Mouse (Mus musculus): ENCODE results near the gene Tmem176b.
"Not testable (repeated sequence)": the region's sequence is repeated elsewhere in the genome, so short reads cannot be mapped to it uniquely, and the experiment has no call there.

Tmem176b gene

DNA sequence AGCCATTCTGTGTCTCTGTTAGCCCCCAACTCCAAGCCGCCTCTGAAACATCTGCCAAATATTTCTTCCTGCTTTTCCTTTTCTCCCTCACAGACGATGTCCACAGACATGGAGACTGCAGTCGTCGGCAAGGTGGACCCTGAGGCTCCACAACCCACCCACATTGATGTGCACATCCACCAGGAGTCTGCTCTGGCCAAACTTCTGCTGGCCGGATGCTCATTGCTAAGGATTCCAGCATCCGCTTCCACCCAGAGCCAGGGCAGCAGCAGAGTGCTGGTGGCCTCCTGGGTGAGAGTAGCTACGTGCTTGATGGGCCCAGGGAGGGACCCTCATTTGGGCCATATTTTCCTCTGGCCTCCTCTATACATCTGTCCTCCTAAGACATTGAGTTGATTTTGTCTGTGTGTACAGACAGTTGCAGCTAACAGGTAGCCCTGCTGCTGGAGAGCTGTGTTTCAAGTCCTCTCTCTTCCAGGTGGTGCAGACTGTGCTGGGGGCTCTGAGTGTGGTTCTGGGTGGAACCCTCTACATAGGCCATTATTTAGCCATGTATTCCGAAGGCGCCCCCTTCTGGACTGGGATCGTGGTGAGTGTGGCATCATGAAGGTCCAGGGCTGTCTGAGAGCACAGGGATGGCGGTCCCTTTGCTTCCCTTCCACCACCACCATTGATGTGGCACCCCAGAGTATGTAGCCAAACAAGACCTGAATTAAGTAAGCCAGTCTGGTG lies 981 bp upstream of the Tmem176b start:
- DNase-seq (ENCODE audit: low spot score in 2 of 2): no peak

DNA sequence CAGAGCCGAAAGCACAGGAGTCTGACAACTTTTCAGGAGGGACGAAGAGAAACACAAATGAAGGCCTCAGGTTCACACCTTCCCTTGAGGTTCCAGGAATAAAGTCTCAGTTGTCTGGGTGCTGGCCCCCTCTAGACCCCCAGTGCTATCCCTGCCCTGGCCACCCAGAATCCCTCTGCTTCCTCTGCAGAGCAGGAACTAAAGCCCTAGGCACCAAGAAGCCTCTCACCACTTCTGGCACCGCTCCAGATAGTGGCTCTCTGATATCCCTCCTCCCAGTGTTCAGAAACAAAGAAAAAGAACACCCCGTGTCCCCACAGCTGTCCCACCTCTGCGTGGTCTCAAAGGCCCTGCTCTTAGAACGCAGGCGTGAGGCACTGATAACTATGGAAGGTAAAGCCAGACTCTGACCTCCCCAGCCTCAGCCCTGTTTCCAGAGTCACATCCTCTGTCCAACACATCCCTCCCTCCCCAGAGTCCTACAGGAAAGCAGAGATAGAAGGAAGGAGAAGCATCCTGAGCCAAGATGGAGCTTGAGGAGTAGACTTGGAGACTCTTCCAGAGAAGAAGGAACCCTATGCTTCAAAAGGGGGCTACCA lies 826 bp downstream of the Tmem176b start, which contains the start of gene Tmem176a:
Gene Tmem176a, plus strand, starts transcription at position 549 of the 599 bp plus-strand sequence.
- peak in 1 of 2 experiments; percentile 42 for DNase-seq (ENCODE audit: low spot score in 2 of 2)

DNA sequence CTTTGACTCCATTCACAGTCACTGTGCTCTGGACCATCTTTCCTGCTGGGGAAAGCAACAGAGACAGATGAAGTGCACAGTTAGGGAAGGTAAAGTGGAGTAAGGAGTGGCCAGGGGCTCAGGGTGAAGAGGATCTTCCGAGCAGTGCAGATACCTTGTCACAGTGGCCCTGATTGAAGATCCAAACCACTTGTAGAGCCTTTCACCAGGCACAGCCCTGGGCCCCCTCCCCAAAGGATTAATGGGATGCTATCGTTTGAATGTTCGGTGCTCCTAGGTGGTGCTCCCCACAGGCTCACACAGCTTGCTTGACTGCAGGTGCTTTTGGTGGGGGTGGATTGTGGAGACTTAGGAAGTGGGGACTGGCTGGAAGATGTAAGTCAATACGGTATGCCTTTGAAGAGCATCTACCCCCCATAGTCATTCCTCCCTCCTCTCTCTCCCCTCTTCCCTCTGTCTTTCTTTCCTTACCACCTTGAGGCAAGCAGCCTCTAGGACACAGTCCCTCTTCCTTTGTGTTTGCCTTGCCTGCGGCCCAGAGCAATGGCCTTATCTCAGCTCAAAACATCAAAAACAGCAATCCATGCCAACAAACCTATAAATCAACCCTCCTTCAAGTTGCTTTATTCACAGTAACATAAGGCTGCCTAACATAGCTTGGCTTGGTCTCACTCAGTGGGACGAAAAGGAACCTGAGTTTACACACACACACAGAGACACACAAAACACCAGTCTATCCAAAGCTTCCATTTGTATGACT lies 2.8 kb downstream of the Tmem176b start:
- peak in 1 of 2 experiments; percentile 39 for DNase-seq (ENCODE audit: low spot score in 2 of 2)

DNA sequence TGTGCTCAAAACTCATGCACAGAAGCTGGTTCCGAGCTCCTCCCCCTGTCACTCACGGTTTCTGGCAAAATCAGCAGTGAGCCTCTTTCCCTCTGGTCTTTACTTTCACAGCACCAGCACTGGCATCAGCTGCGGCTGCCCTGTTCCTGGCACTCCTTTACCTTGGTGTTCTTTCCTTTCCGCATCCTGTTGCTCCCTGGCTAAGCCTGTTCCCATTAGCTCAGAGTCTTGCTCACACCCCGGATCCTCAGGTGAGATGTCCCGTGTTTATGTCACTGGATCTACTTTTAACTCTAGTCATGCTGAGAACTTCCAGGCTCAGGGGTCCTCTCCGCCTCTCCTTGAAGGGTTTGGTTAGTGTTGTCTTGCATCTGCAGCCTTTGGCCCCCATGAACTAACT lies 3.8 kb downstream of the Tmem176b start:
- DNase-seq (ENCODE audit: low spot score in 2 of 2): peak in 1 of 2 experiments; percentile 55

DNA sequence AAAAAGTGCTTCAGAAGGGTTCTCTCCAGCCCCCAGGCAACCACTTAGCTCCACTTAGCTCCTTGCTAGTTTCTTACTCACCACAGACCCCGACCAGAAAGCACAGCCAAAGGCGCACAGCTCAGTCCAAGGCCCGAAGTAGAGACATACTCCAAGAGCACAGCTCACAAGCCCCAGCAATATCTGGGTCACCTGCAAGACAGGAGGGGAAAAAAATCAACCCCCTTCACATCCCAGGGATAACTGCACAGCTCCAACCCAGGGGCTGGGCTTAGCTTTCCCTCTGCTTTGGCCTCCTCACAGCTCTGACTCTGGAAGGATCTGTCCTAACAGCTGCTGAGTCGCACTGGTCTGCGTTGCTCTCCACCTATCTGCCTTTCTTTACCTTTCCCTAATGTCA lies 5.2 kb downstream of the Tmem176b start:
- peak in 1 of 2 experiments; percentile 44 for DNase-seq (ENCODE audit: low spot score in 2 of 2)

DNA sequence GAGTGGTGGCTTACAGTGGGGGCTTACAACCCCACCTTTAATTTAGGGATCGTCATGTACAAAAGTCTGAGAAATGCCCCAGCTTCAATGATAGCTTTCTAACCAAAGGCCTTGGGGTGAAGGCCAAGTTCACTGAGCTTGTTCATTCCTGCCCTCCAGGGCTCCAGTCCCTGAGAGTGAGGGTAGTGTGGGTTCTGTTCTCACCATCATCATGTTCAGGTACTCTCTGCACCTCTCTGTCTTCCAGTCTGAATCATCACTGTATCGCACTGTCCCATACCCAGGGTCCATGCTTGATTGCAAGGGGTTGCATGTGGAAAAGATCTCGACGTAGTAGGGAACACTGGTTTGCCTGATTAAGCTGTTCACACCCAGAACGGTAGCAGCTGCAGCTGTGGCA lies 6.1 kb downstream of the Tmem176b start:
- peak in 1 of 2 experiments; percentile 54 for DNase-seq (ENCODE audit: low spot score in 2 of 2)

DNA sequence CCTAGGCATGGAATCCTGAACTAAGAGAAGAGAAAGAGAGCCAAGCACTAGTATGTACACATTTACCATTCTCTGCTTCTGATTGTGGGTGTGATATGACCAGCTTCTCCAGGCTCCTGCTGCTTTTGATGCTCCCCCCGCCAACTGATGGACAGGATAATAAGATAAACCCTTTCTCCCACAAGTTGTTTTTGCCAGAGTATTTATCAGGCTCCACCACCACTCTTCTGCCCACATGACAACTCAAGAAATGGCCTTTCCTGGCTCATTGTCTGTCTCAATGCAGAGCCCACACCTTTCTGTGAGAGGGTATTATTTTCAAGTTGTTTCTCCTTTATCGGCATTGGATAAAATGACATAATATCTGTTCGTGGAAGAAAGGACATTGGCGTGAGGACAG lies 7.8 kb downstream of the Tmem176b start:
- peak; percentile 10 to 12 for DNase-seq (ENCODE audit: low spot score in 2 of 2)

DNA sequence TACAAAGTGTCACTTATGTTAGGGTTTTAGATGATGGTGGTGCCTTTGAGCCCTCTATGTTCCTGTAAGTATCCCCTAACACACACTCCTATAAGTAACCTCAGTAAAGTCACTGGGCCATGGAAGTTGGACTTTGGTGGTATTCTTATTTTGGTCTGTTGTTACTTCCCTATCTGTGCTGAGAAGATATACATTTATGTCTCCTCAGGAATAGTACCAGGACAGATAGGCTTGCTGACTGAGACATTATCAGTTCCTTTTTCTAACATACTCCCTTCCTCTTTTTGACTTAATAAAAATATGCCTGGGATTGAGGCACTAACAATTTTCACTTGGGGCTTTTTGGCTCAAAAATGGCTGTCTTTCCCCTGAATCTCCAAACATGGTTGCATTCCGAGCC lies 8.9 kb downstream of the Tmem176b start:
- DNase-seq (ENCODE audit: low spot score in 2 of 2): no peak

DNA sequence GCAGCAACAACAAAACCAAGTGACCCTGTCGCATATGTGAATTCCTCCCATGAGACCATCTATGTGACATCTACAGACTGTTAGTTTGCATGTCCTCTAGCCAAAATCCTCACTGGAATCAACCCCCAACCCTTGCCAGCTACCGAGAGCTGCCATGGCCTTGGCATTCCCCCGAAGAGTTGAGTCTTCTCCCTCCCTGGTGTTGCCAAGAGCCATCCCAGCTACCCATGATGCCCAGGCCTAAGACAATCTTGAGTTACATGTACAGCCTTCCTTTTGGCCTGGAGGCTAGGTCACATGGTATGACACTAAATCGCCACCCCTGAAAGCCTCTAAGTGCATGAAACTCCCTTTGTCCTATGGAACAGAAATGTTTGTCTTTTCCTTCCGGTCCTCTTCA lies 10.2 kb downstream of the Tmem176b start:
- peak in 1 of 2 experiments; percentile 35 for DNase-seq (ENCODE audit: low spot score in 2 of 2)

DNA sequence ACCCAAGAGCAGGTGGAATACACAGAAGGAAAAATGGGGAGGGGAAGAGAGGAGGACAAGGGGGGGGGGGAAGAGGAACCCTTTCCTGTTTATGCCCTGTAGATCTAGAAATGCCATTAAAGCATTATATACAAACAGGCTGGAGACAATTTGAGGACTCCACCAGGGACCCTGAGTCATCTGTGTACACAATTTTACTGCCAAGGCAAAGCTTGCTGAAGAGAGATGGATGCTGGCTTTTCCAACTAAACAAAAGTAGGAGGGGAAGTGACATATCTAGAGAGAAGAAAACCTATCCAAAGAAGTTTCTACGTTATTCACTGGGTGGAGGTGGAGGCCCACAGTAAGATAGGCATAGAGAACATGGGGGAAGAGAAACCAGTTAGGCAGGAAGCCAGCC lies 11.1 kb downstream of the Tmem176b start:
- peak in 1 of 2 experiments; percentile 19 for DNase-seq (ENCODE audit: low spot score in 2 of 2)

DNA sequence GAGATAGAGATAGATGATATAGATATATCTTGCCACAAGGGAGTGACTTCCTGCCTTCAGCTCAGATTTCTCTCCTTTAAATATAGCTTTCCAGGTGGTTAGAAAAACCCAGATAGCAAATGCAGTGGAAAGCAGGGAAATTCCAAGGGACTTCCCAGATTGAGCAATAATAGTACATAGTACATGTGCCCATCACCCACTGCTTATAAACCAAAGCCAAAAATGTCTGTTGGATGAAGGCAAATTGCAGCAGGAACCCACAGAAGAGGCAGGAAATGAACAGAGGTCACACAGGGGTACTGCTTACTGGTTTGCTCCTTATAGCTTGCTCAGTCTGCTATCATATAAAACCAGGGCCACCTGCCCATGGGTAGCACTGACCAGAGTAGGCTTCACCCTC lies 11.6 kb downstream of the Tmem176b start:
- no peak for DNase-seq (ENCODE audit: low spot score in 2 of 2)

DNA sequence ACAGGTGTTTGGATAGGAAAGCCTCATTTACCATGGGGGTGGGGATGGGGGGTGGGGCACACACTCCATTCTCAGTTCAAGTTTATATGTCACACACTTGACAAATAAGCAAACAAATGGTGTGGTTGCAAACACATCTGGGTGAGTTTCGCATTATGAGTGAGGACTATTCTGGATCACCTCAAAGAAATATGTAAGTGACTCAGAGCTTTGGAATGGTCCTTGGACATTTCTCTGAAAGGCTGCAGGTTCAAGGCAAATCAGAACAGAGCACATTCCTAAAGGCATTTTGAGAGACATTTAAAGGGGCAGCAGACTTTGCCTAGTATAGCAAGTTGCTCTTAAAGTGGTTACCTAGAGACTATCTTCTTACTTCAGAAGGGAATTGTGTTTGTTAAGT lies 12.3 kb downstream of the Tmem176b start:
- DNase-seq (ENCODE audit: low spot score in 2 of 2): peak in 1 of 2 experiments; percentile 32

DNA sequence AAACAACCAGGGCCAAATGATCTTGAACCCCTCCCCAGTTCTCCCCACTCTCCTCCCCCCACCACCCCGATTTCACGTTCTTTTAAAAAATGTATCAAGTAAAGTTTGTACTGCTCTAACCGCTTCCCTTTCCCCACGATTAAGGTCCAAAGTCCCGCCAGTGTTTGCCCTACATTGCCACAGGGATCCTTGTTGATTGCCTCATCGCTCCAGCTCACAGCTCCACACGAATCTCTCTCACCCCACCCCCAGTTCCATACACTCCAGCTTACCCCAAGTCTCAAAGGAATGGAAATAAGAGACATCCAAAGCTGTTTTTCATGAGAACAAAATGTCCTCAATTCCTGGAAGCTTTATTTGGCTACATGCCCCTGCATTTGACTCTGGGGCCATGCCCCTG lies 16.3 kb downstream of the Tmem176b start:
- peak in 1 of 2 experiments; percentile 28 for DNase-seq (ENCODE audit: low spot score in 2 of 2)

DNA sequence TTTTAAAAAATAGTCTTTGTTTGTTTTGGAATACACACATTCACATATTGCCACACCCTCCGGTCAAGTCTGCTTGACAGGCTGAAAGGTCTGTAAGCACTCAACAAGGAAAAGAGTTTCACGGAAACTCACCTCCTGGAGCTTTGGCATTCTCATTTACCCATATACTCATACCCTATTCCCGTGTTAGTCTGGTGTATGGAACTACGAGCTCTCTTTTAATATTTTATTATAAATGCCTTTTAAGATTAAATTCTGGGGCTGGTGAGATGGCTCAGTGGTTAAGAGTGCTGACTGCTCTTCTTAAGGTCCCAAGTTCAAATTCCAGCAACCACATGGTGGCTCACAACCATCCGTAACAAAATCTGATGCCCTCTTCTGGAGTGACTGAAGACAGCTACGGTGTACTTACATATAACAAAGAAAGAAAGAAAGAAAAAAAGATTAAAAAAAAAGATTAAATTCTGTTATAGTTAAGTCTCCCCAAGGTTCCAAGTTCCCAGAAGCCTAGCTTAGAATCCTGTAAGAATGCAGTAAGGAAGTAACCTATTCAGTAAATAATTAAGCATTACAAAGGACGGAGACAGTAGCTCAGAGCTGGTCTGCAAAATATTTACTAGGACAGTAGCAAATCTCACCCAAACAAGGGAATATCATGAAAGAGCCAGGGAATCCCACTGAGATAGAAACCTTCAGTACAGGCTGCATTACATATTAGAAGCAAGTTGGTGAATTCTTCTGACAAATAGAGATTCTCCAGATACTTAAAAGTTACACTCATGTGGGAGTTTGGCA lies 19.1 kb downstream of the Tmem176b start:
- not testable (repeated sequence) for DNase-seq (ENCODE audit: low spot score in 2 of 2)

DNA sequence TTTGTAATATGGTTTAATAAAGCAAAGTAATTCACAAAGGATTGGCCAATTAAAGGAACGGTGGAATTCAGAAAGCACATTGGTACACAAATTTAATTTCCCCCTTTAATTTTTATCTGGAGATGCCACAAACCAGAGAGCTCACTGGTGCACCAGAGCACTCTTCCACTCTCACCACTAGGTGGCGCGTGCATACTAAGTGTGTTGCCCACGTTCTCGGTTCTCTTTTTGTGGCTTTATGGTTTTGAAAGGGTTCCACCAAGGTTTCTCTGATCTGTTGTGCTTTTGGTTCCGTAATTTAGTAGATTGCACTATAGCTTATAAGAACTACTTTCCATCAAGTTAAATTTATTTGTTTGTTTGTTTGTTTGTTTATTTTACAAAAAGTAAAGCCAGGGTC lies 23.5 kb downstream of the Tmem176b start:
- peak; percentile 43 to 76 for DNase-seq (ENCODE audit: low spot score in 2 of 2)

DNA sequence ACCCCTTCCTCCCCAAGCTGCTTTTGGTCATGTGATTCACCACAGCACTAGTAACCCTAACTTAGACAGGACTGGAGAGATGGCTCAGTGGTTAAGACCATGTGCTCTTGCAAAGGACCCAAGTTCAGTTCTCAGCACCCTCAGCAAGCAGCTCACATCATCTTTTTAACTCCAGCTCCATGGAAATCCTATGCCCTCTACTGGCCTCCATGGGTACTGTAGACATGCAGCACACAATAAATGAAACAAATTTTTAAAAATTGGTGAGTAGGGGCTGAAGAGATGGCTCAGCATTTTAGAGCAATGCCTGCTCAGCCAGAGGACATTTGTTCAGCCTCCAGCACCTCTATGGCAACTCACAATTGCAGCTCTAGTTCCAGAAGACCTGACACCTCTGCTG lies 26.3 kb downstream of the Tmem176b start:
- peak in 1 of 2 experiments; percentile 44 for DNase-seq (ENCODE audit: low spot score in 2 of 2)

DNA sequence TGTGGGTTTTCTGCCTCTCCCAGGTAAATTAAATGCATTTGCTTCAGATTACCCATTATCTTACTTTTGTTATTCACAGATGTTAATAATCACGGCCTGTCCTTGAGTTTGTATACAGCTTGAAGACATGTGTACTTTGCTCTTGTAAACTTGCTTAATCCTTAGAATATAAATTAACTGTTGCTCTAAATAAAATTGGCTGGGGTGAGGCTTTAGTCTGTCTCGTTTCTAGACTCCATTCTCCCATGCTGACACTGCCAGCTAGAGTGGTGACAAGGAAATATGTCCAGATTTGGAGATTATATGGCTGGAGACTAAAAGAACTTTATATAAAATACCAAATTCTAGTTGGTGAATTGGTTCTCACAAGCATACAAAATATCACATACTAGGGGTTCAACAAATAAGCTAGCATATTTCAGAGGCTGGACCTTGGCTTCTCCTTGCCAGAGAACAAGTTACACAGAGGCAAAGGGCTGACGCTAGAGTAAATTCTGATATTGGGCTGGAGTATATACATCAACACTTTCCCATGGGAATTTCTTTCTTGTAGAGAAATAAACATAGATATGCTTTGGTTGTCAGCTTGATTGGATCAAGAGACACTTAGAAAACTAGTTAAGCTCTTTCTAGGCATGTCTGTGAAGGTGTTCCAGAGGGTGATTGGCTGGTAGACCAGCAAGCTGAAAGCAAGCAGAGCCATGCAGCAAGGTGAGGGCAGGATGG lies 31.6 kb downstream of the Tmem176b start:
- no peak for DNase-seq (ENCODE audit: low spot score in 2 of 2)

DNA sequence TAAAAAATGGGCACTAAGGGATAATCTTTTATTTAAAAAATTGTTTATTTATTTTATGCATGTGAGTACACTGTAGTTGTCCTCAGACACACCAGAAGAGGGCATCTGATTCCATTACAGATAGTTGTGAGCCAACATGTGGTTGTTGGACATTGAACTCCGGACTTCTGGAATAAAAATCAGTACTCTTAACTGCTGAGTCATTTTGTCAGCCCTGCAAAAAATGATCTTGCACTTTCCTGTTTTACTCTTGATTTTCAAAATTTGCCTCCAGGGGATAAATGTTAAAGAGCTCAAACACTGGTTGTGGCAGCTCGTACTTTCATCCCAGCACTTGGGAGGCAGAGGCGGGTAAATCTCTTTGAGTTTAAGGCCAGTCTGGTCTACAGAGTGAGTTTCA lies 34.5 kb downstream of the Tmem176b start:
- DNase-seq (ENCODE audit: low spot score in 2 of 2): no peak

DNA sequence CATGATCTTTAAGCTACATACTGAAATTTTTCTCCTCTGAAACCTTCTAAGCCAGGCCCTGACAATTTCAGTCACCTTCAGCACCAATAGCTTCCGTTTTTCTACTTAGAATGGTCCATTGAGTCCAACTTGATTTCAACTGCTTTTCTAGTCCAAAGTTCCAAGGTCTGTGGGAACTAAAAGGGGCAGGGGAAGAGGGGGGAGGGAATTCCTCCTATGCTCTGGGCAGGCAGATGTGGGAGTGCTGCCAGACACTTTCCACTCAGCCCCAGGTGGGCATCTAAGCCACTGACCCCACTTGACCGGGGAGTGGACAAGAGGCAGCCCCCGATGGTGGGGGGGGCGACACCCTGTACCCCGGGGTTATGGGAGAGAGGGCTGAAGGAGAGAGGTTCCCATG lies 37.0 kb downstream of the Tmem176b start:
- peak in 1 of 2 experiments; percentile 19 for DNase-seq (ENCODE audit: low spot score in 2 of 2)

DNA sequence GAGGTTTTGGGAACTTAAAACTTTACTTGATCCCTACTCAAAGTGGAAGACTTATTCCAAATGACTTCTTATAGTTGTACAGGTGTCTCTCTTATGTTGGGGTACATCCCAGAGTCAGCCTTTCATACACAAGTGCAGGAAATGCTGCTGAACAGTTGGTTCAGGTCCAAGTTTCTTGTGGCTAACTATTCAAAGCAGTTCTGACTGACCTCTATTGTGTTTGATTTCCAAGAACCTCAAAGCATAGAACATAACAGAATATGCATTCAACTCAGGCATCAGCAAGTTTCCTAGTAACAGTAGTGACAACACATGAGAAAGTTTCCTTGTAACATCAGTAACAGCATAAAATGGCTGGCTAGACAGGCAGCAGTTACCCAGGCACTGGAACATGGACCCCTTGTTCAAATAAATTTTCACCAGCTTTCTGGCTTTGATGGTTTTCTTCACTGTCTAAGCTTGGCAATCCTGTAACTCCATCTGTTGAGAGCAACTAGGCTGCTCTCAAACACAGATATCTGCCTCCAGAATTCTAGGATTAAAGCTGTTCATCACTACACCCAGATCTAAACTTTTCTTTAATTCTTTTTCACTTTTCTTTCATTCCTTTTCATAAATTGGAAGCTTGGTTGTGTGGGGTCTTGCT lies 37.8 kb downstream of the Tmem176b start:
- no peak for DNase-seq (ENCODE audit: low spot score in 2 of 2)

DNA sequence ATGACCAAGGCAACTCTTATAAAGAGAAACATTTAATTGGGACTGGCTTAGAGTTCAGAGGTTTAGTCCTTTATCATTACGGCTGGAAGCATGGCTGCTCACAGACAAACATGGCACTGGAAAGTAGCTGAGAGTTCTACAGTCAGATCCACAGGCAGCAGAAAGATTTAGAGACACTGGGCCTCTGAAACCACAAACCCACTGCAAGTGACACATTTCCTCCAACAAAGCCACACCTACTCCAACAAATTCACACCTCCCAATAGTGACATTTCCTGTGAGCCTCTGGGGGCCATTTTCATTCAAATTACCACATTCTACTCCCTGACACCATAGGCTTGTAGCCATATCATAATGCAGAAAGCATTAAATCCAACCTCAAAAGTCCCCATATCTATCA lies 39.4 kb downstream of the Tmem176b start:
- DNase-seq (ENCODE audit: low spot score in 2 of 2): no peak

Measured in urinary bladder, postnatal 4 days (tissue).